Mouse (Mus musculus) liver, embryonic 14.5 days (tissue): ENCODE measurements around the gene Gtf2a1.

Experiments
- CTCF ChIP-seq: IDR thresholded peaks from 2 replicates; pipeline ENCODE4 v1.5.1; 2016; ENCODE audit warnings: antibody characterized with exemption, low read depth, control low read depth
- EP300 ChIP-seq: IDR thresholded peaks from 2 replicates; pipeline ENCODE4 v1.6.1; 2016; ENCODE audit warnings: antibody characterized with exemption, low read depth

- TF ChIP-seq CTCF: 0 out of 2 replicates have a peak, but pooled peaks have one; percentile 10
- peak; percentile 60 for TF ChIP-seq EP300
Observed at GRCm38 (mm10) chr12:91589847-91590690, at the start of gene Gtf2a1.
